Mouse (Mus musculus) mesoderm, embryonic 11.5 days (tissue): ENCODE measurements around the gene Snai1.

Source experiments
- DNase-seq: peaks from one replicate; pipeline ENCODE4 v3.0.0-alpha.2; 2012; ENCODE audit warnings: low read depth, low spot score

Snai1 gene

DNA sequence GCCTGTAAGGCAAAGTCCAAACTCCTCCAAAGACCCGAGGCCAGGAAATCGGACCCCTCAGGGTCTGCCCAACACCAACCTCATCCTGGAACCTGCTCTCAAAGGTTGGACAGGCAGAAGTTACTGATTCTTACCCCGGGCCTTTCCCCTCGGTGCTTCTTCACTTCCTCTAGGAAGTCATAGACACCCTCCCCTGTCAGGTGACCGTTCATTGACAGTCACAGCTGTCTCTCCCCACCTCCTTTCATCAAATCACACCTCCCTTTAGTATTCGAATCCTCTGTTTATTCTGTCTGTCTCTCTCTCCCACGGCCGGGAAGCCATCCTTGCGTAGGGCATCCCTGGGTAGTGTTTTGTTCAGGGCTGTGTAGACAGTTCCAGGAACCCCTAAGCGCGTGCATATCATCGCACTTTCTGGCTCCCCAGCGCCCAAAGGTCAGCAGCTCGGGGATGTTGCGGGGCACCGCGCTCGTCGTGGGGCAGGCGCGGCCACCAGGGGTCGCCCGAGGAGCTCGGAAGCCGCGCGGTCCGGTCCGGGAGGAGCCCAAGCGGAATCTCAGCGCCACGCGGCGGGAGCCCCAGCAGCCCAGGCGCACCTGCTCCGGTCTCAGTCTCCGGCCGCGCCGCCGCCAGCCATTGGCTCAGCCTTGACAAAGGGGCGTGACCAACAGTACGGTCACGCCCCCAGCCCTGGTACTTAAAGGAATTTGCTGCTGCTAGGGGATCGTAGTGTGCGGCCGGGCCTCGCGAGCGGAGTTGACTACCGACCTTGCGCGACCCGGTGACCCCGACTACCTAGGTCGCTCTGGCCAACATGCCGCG, at the start of gene Snai1:
TSS of gene Snai1 (plus strand) at position 720 of the 822 bp plus-strand sequence.
- peak; percentile 98 for DNase-seq

- DNase-seq, result no peak
Measured at GRCm38 (mm10) chr2:167490813-167491525, 47.0 kb upstream of the Snai1 start.

- DNase-seq, result peak; percentile 12
Measured at GRCm38 (mm10) chr2:167491757-167492708, 46.0 kb upstream of the Snai1 start, which contains the start of gene Rnf114. Rnf114 (plus strand) TSS chr2:167492645.

GRCm38 (mm10) chr2:167492713-167493636, 45.0 kb upstream of the Snai1 start, which contains the start of gene Spata2:
Spata2 (minus strand) TSS chr2:167492887.
- peak; percentile 90 for DNase-seq

DNA sequence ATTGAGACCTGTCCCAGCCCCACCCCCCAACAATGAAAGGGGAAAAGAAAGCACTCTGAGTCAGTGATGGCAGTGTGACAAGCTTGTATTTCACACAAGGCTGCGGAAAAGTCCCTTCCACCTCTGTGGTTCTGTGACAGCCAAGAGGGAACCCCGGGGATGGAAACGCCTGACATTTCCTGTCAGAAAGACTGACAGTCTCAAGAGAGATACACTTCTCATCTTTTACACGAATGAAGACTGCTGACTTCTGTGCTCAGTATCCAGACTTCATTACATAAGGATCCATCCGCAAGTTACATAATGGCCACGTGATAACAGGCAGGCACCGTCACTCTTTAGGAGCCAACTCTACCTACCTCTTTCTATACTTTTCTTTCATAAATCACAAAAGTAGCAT, 41.6 kb upstream of the Snai1 start:
- no peak for DNase-seq

- DNase-seq, result peak; percentile 41
Measured at GRCm38 (mm10) chr2:167497272-167497671, 40.7 kb upstream of the Snai1 start.

GRCm38 (mm10) chr2:167502554-167503252, 35.3 kb upstream of the Snai1 start:
- no peak for DNase-seq

DNA sequence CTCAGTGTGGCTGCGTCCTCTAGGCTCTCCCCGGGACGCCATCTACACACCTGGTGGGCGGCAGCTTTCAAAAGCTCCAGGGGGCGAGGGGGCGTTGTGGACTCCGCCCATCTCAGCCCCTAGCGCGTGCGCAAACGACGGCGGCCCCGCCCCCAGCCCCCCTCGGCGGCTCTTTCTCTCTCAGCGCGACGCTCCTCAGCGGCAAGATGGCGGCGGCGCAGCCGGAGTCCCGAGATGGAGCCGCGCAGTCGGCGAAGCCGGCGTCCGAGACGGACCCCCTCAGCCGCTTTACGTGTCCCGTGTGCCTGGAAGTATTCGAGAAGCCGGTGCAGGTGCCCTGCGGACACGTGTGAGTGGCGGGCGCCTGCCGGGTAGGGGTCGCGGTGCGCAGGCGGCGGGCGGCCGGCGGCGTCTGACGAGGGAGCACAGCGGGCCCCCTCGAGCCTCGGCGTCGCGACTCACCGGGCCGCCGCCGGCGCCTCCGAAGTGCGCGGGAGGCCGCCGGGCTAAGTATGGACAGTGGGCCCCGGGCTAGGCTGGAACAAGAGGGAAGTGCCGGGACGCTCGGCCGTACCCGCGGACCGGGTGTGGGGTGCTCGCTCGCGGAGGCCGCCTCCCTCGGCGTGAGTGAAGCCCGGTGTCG, 34.6 kb upstream of the Snai1 start:
- DNase-seq, result peak; percentile 88

GRCm38 (mm10) chr2:167503896-167504349, 34.1 kb upstream of the Snai1 start:
- peak; percentile 15 for DNase-seq

DNA sequence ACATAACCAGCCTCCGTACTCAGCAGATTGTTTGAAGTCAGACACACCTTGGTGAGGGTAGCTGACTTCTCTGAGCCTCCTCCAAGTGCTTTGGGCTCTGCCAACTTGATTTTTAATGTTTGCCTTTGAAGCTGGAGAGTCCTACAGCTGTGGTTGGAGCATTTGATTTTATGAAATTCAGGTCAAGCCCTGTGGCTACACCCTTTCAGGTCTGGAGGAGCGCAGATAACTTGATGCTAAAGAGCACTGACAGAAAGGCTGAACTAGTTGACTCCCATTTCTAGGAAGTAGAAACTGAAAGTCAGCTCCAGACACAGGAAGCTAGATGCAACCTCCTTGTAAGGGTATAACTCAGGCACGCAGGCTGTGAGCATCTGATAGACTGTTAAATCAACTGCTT, 32.9 kb upstream of the Snai1 start:
- DNase-seq, result no peak

DNA sequence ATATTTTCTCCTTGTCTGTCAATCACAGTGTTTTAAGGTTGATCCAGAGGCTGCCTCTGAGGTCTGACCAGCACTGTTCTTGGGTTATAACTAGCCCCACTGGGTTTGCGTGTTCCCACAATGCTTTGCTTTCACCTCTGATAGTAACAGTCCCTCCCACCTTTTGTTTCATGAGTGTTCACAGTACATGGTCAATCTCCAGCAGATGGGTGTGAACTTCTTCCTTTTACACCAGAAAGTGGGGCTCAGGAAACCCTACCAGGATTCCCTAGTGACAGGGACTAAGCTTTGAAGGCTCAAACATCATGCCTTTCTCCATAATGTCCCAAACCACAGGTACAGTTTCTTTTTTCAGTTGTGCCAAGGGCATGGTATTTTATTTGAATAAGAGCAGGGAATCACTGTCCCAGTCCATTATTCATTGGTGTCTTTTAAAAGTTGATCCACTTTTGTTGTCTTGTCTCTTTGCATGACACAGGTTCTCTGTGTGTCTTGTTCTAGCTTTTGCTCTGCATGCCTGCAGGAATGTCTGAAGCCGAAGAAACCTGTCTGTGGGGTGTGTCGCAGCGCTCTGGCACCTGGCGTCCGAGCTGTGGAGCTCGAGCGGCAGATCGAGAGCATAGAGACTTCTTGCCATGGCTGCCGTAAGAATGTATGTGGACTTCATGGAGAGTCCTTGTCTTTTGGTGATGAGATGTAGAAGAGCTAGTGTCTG, 31.3 kb upstream of the Snai1 start:
- DNase-seq, result no peak

GRCm38 (mm10) chr2:167507719-167508385, 30.1 kb upstream of the Snai1 start:
- DNase-seq, result no peak

GRCm38 (mm10) chr2:167508569-167508968, 29.4 kb upstream of the Snai1 start:
- no peak for DNase-seq

DNA sequence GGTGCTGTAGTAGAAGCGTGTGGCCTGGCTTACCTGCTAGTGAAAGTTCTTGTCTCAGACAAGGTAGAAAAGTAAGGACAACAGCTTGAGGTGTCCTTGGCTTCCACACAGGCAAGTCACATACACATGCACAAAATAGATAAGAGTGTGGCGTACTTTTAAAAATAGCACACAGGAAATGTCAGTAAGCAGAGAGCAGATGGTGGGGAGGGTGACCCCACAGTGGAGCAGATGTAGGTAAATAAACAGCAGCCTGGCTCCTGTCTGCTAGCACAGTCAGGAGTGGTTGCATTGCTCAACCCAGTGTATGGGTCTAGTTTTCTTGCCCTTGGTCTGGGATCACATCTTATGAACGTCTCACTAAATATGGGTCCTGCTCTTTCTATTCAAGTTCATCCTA, 27.5 kb upstream of the Snai1 start:
- no peak for DNase-seq

DNA sequence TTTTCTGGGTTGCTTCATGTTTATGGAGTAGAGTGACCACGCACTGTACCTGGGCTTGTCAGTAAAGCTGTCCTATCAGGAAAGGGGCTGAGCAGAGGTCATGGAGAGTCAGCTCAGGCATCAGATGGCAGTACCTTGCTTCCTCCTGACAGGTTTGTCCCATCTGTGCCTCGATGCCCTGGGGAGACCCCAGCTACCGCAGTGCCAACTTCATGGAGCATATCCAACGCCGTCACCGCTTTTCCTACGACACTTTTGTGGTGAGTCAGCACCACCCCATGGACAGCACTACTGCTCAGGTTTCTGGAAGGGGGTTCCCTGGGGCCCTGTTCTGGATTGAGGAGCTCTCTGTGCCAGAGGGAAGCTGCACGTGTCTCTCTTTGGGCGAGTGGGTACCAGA, 25.6 kb upstream of the Snai1 start:
- no peak for DNase-seq

GRCm38 (mm10) chr2:167512970-167513369, 25.0 kb upstream of the Snai1 start:
- DNase-seq, result no peak

DNA sequence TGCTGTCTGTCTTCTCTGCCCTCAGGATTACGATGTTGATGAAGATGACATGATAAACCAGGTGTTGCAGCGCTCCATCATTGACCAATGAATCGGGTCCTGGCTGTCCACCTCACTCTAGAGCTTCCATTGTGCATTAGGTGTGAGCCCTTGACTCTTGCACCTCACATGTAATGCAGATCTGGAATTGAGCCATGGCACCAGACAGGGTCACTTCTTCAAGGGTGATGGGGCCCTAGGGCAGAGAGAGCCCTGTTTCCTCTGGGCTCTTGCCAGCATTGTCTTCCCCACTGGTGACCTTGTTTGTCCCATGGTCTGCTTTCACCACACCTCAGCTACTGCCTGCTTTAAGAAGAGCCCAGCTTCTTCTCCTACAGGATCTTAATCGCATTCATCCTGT, 23.4 kb upstream of the Snai1 start:
- no peak for DNase-seq

- DNase-seq, result no peak
Measured at GRCm38 (mm10) chr2:167515688-167516087, 22.3 kb upstream of the Snai1 start.
